Mouse (Mus musculus) CH12F3 (cell line): Measurements from ENCODE around the gene Nccrp1.
"Not testable (repeated sequence)": the region's sequence is repeated elsewhere in the genome, so short reads cannot be mapped to it uniquely, and the experiment has no call there.

ENCODE experiments used
- in situ Hi-C: fragments of 300-500 bp; cut with MboI; formaldehyde crosslinking; loops from 2 replicates; pipeline ENCODE4 v1.14.3; 2020; ENCODE audit warnings: low sequenced_read_pairs

The Nccrp1 gene

DNA sequence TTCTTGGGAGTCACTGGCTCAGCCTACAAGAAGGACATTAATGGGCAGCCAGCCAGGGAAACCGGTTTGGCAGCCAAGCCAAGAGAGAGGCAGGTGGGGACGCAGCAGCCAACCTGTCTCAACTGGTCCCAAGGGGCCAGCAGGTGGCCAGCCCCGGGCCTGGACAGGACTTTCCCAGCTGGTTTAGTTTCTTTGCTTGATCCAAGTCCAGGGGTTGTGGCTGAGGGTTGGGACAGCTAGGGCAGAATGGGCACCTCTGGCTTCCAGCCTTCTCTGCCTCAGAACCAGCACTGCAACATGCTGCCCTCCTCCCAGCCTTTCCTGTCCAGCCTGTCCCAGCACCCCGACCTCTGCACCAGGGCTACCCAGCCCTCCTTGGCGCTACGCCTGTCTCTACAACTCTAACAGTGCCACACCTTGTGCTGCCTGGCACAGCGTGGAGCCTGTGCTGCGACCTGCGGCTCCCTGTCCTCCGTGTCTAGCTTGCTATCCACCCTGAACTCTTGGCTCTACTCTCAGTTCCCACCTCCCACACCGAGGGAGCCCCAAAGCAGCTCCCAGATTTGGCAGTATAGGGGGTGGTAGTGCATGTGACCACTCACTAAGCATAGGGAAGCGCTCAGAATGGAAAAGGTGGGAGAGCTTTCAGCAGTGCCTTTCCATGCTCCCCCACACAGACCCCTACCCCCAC lies 23.4 kb upstream of the Nccrp1 start:
- in situ Hi-C loops, result no loop called here

- in situ Hi-C loops, result no loop called here
These were observed 21.2 kb upstream of the Nccrp1 start for GRCm38 (mm10) chr7:28568253-28568652.

DNA sequence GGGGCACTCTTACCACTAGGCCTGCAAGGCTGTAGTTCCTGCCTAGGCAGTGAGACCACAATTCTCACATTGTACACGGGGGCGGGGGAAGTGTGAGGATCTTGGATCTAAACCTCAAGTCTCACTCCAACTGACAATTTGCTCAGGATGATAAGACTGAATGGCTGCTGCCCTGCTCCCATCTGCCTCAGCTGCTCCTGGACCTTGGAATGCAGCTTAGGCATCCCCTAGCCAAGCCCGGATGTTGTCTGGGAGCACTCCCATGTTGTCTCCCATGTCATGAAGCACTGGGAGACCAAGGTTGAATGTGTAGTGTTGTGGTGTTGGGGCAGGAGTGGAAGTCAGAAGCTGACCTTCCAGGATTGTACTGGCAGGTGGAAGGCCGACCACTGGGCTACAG lies 20.5 kb upstream of the Nccrp1 start:
- in situ Hi-C loops, result no loop called here

- in situ Hi-C loops, result no loop called here
These were observed 18.4 kb upstream of the Nccrp1 start for GRCm38 (mm10) chr7:28565407-28565806.

DNA sequence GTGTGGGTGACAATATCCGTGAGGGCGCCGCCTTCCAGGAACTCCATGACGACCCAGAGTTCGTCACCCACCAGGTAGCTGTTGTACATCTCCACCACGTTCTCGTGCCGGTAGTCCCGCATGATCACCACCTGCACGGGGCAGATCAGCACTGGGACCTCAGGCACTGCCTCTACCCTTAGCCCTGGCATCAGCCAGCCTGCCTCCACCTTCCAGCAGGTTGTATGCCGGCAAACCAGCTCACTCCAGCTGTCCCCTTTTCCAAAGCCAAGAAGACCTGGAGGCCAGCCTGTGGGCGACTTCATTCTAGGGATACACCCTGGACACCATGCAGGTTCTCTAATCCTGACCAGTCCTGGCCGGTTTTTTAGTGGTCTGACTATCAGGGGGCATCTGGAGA lies 15.9 kb upstream of the Nccrp1 start:
- in situ Hi-C loops, result no loop called here

DNA sequence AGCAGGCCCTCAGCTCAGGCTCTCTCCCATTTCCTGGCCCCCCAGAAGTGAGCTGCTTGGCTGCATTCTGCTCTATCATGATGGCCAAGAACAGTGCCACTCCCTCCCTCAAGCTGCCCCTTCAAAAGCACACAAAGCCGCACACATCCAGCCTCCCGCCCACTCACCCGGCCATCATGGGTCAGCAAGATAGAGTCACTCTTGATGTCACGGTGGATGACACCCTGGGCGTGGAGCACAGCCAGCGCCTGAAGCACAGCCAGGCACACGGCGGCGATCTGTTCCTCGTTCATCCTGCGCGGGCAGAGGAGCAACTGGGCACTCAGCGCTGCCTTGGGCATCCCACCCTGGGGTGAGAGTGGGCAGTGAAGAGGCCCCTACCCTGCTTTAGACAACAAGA lies 15.3 kb upstream of the Nccrp1 start:
- in situ Hi-C loops, result no loop called here

DNA sequence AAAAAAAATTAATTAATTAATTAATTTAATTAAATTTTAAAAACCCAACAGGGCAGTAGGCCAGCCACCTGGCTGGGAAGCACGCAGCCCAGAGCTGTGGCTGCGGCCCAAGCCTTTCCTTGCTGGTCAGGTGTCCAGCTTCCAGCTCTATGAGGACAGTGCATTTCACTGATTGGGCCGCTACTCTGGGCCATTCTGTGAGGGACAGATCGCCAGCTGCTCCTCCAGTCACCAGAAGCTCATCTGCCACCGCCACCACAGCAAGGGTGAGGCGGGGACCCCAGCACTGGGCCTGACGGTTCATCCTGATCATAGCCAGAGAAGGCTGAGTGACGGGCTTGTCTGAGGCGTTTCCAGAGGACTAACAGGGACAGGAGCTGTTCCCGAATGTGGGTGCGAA lies 14.9 kb upstream of the Nccrp1 start:
- in situ Hi-C loops, result no loop called here

DNA sequence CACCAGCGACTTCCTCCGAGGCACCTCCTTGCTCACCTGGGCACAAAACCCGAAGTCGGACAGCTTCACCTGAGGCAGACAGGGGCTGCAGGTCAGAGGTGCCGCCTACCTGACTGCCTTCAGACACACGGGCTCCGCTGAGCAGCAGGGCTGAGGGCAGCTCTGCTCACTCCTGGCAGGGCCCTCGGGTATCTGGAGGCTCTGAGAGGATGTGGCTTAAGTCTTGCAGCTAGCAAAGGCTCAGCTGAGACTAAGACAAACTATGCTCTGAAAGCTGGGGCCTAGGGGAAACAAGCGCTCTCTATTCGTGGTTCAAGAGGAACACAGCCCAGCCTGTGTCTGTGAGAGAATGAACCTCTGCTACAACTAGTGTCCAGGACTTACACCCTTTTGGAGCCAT lies 13.8 kb upstream of the Nccrp1 start:
- in situ Hi-C loops, result no loop called here

GRCm38 (mm10) chr7:28558486-28558885 lies 11.4 kb upstream of the Nccrp1 start:
- in situ Hi-C loops, result no loop called here

DNA sequence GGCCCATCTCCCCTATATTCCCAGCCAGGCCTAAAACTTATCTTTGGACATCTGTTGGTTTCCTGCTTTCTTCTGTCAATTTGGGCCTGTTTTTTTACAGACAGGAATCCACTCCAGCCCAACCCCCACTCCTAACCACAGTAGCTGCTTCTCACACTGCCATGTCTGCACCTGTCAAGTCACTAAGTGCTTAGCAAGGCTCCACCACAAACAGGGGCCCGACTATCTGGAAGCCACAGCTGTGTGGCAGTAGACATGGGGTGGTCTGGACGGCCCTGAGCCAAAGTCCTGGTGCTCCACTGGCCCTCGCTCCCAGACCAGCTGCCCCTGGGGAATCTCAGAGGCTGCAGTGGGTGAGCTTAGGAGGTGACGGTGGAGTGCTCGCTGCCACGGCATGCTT lies 10.7 kb upstream of the Nccrp1 start:
- in situ Hi-C loops, result no loop called here

GRCm38 (mm10) chr7:28557069-28557468 lies 10.0 kb upstream of the Nccrp1 start:
- in situ Hi-C loops, result no loop called here

DNA sequence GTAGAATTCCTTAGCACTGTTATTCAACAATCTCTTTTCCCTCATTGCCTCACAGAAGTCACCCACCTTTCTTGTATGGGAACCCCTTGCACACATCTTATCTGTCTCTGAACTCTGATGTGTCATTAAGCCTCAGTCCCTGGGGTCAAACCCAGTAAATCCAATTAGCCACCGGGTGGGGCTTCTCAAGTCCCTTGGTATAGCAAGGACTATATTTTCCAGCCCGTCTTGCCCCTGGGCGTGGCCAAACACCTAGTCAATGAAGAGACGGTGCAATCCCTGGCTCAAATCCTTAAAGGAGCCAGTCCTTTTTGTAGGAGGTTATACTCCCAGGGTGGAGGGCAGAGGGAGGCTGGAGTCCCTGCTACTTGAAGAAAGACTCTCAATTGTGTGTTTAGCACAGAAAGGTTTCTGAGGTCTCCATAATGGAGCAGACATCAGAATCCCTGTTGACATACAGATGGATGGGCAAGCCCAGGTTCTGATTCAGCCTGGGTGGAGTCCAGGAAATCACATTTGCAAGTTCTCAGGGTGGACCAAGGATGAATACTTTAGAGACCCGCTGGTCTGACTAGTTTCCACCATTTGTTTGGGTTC lies 9.0 kb upstream of the Nccrp1 start:
- in situ Hi-C loops, result no loop called here

DNA sequence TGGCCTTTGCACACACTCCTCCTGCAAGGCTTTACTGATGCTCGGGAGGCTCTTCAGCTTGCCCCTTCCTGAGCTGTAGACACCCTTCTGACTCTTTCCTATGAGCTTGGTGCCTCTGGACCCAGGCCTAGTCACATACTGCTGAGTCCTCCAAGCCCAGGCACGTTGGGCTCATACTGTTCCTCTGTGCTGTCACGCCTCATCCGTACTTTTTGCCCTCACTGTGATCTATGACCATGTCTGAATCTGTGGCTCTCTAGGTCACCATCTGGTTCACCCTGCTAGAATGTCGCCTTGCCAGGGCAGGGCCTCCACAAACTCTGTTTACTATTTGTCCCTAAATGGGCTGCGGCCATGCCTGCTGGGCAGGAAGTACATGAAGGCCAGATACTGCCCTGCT lies 6.0 kb upstream of the Nccrp1 start:
- in situ Hi-C loops, result no loop called here

- in situ Hi-C loops, result no loop called here
These were observed 574 bp upstream of the Nccrp1 start for GRCm38 (mm10) chr7:28547628-28548027.

GRCm38 (mm10) chr7:28546649-28547048 lies 405 bp downstream of the Nccrp1 start:
- in situ Hi-C loops, result no loop called here

GRCm38 (mm10) chr7:28545891-28546210 lies 1.2 kb downstream of the Nccrp1 start:
- in situ Hi-C loops, result no loop called here

- in situ Hi-C loops, result no loop called here
These were observed 1.8 kb downstream of the Nccrp1 start for GRCm38 (mm10) chr7:28545048-28545890.

- in situ Hi-C loops, result no loop called here
These were observed 2.9 kb downstream of the Nccrp1 start for GRCm38 (mm10) chr7:28544051-28544601.

- in situ Hi-C loops, result no loop called here
These were observed 6.5 kb downstream of the Nccrp1 start, which contains the start of gene Sycn for GRCm38 (mm10) chr7:28540526-28540925. Gene Sycn (plus strand): TSS chr7:28540885.

- in situ Hi-C loops, result not testable (repeated sequence)
These were observed 8.2 kb downstream of the Nccrp1 start for GRCm38 (mm10) chr7:28538886-28539285.

- in situ Hi-C loops, result loop anchor here (5.0 kb wide), 1 partner anchor 85 kb away; no protein-coding TSS in a partner anchor
These were observed 15.0 kb downstream of the Nccrp1 start for GRCm38 (mm10) chr7:28532005-28532404.
